Mouse (Mus musculus) cerebellum, postnatal 25 days (tissue): Measurements from ENCODE around the gene Glcci1.
"Not testable (repeated sequence)": the region's sequence is repeated elsewhere in the genome, so short reads cannot be mapped to it uniquely, and the experiment has no call there.

ENCODE experiments used
- DNase-seq, 2 experiments: peaks; one replicate each; pipeline ENCODE4 v3.0.0; 2021; ENCODE audit warnings: mixed read lengths in 2 of 2

Gene Glcci1

DNA sequence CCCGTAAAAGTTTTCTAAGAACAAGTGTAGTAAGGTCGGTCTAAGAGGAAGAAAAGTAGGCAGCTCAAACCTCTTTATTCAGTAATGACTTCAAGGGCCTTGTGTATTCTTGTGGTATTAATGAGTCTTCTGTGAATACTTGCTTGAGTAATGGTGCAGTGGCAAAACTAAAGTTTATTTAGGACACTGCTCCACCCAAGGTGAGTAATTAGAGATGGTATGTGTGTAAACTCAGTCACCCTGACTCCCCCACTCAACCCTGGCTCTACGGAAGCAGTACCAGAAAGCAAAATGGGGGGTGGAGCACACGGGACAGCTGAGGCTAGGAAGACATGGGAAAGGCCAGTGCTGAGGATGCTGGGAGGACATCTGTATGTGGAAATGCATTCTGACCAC lies 13.6 kb upstream of the Glcci1 start:
- no peak for DNase-seq

DNA sequence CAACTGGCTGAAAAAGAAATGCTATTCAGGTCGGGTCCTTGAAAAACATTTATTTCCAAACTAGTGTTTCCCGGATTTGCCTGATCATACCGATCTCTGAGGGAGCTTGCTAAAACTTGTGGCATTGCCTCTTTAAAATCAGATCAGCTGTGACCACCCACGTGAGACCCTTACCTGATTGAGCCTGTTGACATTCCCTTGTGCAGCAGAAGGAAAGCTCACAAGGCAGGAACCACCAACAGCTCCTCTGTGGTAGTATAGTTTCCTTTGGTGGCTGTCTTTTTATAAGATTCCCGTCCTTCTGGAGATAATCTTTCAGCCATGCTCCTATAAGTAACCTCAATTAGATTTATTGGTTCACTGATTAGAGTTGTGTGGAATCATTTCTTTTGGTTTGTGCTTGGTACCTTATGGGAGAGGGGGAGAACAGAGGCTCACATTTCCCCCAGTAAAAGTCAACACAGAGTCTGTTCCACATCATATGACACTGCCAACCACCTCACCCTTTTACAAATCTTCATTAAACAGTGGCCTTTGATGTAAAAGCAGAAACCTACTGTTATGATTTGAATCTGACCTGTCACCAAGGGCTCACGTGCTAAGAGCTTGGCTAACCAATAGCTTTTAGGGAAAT lies 12.0 kb upstream of the Glcci1 start:
- no peak for DNase-seq

- no peak for DNase-seq
These were observed 11.5 kb upstream of the Glcci1 start for GRCm38 (mm10) chr6:8497868-8498257.

DNA sequence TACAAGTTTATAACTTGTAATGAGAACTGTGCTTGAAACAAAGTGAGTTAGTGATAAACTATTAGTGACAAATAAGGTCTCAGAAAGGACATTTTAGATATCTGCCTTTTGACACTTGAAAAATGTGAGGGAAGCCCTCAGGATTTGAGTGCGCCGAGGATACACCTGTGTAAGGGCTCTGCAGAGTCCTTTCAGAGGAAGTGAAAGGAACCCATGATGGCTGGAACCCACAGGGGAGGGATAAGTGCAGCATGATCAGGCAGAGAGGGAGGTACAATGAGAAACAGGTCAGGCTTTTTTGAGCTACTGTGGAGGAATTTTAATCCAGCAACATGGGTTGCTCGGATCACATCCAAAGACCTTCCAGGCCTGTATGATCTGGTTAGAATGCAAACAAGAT lies 10.4 kb upstream of the Glcci1 start:
- DNase-seq, result no peak

DNA sequence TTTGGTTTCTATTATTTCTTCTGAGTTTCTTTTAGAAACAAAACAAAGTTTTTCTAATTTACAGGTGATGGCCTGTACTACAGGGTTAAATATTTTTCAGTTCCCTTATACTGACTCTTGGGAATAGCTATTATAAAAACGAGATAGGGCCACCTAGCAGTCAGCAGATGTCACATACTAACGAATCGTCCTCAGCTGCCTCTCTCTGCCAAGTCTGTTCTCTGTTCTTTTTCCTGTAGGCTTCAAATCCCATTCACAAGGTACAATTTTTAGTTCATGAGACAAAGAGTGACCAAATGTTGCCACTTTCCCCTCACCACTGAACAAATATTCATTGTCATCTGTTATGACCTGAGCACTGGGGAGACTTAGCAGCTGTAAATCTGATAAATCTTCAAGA lies 5.4 kb upstream of the Glcci1 start:
- DNase-seq, result no peak

GRCm38 (mm10) chr6:8504521-8505228 lies 4.7 kb upstream of the Glcci1 start:
- no peak for DNase-seq

DNA sequence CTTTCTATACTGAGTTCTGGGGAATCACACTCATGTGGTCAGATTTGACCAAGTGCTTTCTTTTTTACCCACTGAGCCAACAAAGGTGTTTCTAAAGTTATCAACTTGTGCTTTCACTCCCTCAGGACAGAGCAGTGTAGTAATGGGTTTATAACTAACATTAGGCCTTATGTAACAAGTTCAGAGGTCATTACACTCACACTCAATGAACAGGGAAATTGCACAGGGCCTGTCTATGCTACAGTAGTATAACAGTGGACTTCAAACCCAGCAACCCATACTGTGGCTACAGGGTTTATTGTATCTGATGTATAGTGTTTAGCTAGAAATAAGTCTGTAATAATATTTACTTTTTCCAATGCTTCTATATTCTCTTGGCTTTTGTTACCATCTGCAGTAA lies 2.8 kb upstream of the Glcci1 start:
- no peak for DNase-seq

DNA sequence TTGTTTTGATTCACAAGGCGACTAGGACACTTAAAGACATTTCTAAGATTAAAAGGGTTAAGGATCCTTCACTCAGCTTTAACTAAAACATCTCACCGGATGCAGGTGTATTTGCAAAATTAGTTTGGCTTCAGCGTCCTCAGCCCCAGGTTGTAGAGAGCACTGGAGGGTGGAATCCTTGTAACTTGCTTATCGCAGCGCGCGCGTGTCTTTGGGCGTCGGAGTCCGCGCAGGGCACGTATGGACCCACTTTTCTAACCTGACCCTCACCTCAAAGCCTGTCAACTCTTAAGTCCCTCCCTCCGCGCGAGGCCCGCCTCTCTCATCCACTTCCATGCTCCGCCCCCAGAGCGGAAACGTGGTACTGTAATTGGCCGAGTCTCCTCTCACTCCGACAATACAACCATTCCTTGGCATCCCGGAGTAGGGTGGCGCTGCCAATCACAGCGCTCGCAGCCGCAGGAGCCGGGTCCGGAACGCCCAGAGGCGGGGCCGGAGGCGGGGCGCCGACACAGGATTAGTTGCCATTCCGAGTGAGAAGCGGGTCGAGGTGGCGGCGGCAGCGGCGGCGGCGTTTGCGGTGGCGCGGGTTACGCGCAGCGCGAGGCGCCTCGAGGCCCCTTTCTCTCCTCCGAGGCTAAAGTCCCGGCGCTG lies 390 bp upstream of the Glcci1 start:
- peak; percentile 99 for DNase-seq

DNA sequence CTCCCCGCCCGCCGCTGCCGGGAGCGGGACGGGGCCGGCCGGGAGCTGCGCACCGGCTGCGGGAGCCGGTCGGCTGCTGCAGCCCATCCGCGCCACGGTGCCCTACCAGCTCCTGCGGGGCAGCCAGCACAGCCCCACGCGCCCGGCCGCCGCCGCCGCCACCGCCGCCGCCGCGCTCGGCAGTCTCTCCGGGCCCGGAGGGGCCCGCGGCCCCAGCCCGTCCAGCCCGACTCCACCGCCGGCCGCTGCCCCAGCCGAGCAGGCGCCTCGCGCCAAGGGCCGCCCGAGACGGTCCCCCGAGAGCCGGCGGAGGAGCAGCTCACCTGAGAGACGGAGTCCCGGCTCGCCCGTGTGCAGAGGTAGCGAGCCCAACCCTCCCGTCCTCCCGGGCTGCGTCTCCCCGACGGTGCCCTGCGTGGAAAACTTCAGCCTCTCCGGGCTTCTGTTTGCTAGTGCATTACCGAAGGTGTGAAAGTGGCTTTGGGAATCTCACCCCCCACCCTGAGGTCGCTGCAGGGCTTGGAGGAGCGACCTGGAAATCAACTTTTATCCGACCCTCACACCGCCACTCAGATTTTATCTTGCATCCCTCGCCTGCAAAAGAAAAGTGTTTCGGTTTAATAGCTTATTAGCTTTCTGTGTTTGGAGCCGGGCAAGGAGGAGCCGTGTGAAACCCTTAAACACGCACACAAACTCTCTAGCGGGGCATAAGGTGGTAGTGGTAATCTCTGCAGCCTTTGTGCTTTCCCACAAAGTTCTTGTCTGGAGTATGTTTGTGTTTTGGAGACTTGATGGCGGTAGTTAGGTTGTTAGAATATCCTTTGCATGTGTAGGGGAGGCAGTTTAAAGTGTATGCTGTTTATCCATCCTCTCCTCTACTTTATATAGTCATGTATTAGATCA lies 812 bp downstream of the Glcci1 start:
- peak; percentile 74 to 81 for DNase-seq

GRCm38 (mm10) chr6:8510864-8511428 lies 1.5 kb downstream of the Glcci1 start:
- DNase-seq, result peak in 1 of 2 experiments; percentile 20

DNA sequence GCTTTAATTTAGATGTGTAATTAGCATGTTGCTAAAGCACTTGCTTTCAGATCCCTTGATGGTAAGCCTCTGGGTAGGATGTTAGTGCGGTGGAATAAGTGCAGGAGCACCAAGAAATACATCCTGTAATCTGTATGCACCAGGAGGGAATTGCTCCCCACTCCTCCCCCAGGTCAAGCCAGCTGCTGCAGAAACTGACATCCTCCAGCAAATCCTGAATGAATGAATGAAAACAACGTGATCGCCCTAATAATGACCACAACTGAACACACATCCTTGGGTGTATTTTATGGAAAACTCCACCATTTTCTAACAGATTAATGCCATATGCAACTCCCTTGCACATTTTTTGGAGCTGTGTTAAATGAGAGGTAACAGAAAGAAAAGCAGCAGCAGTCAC lies 2.0 kb downstream of the Glcci1 start:
- peak; percentile 28 for DNase-seq

GRCm38 (mm10) chr6:8512416-8512815 lies 3.0 kb downstream of the Glcci1 start:
- DNase-seq, result peak; percentile 27 to 40

- no peak for DNase-seq
These were observed 10.3 kb downstream of the Glcci1 start for GRCm38 (mm10) chr6:8519687-8520086.

- DNase-seq, result no peak
These were observed 11.8 kb downstream of the Glcci1 start for GRCm38 (mm10) chr6:8521231-8521630.

GRCm38 (mm10) chr6:8524717-8525116 lies 15.3 kb downstream of the Glcci1 start:
- DNase-seq, result no peak

- DNase-seq, result no peak
These were observed 21.9 kb downstream of the Glcci1 start for GRCm38 (mm10) chr6:8531104-8531894.

DNA sequence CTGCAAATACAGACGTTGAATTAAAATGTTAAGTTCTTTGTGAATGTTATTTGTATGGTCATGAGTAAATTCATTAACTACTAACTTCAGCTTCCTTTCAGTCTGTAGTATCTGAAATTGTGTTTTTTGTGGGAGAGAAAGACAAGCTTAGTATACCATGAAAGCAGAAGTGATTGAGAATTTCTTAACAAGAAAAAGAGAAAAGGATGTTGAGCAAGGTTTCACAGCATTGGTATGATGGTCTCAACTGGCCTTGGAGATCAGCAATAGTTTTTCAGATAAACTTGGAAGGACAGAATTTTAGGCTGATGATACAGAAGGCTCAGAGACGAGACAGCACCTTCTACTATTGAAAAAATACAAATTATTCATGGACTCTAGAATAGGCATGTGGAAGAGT lies 27.5 kb downstream of the Glcci1 start:
- DNase-seq, result no peak

- not testable (repeated sequence) for DNase-seq
These were observed 32.1 kb downstream of the Glcci1 start for GRCm38 (mm10) chr6:8541531-8541930.

- DNase-seq, result peak; percentile 24 to 31
These were observed 35.4 kb downstream of the Glcci1 start for GRCm38 (mm10) chr6:8544822-8545221.

GRCm38 (mm10) chr6:8545780-8546179 lies 36.4 kb downstream of the Glcci1 start:
- no peak for DNase-seq

- DNase-seq, result no peak
These were observed 41.8 kb downstream of the Glcci1 start for GRCm38 (mm10) chr6:8551155-8551554.
